Mouse (Mus musculus) adipocyte (in vitro differentiated cells): ENCODE measurements around the gene Klhl26.

ENCODE experiments used
- DNase-seq: peaks from one replicate; pipeline ENCODE4 v3.0.0-alpha.2; 2016; ENCODE audit warnings: low spot score

Klhl26 gene

DNA sequence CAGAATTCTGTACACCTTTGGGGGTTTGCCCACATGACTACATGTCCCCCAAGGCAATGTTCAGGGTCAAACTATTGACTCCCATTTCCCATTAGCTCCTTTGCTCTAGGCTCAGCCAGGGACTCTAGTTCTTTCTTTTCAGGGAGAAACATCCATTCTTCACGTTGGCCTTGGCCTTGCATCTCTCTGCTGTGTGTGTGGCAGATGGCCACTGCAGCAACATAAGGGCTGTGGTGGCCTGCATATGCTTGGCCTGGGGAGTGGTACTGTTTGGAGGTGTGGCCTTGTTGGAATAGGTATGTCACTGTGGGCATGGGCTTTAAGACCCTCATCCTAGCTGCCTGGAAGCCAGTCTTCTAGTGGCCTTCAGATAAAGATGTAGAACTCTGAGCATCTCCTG lies 30.8 kb downstream of the Klhl26 start:
- DNase-seq: no peak

DNA sequence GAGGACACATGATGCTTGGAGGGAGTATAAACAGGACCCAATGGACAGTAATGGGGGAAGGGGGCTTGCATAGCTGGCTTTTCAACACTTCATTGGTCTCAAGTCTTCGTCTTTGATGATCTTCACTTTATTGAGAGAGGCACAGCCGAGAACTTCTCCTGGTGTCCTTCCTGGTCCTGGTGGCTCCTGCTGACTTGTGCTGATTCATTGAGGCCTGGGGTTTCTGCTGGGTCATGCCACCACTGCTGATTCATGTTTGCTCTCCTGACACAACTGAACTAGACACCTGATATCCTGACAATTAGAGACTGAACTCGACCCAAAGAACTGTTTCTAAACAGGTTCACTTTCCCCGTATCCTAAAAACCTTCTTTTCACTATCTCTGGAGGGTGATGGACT lies 33.4 kb downstream of the Klhl26 start:
- DNase-seq: no peak

DNA sequence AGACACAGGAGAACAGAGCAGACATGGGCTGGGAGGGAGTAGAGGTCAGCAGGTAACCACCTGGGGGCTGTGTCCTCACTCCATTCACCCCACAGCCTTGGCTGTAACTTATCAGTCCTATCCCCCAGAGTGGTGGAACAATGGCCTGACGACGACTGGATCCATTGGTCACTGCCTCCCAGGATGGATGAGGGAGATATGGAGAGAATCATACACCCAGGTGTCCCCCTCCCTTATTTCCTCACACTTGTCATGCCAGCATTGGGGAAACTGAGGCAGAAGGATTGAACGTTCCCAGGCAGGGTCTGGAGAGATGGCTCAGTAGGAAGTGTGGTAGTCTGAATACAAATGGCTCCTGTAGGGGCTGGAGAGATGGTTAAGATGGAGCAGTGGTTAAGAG lies 35.2 kb downstream of the Klhl26 start:
- DNase-seq: no peak

GRCm38 (mm10) chr8:70440246-70440645 lies 36.5 kb downstream of the Klhl26 start:
- DNase-seq: no peak

GRCm38 (mm10) chr8:70439848-70440179 lies 37.0 kb downstream of the Klhl26 start:
- no peak for DNase-seq

GRCm38 (mm10) chr8:70439055-70439847 lies 37.5 kb downstream of the Klhl26 start, which contains the start of gene Crtc1:
Gene Crtc1, minus strand, starts transcription at chr8:70439579.
- DNase-seq: peak; percentile 98

GRCm38 (mm10) chr8:70438423-70438822 lies 38.3 kb downstream of the Klhl26 start:
- no peak for DNase-seq

DNA sequence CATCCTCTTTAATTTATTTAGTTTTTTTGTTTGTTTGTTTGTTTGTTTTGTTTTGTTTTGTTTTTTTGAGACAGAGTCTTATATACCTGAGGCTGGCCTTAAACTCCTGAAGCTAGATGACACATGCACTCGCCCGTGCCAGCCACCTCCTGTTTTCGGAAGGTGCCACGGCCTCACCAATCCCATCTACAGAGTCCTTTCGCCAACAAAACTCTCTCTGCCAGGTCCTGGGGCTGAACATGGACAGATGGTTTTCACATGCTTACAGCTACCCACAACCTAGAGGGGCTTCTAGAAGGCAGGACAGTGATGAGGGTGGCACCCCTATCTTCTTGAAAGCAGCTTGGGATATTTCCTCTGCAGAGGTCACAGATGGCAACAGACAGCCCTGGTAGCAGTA lies 41.6 kb downstream of the Klhl26 start:
- no peak for DNase-seq

GRCm38 (mm10) chr8:70432991-70433536 lies 43.7 kb downstream of the Klhl26 start:
- DNase-seq: no peak

DNA sequence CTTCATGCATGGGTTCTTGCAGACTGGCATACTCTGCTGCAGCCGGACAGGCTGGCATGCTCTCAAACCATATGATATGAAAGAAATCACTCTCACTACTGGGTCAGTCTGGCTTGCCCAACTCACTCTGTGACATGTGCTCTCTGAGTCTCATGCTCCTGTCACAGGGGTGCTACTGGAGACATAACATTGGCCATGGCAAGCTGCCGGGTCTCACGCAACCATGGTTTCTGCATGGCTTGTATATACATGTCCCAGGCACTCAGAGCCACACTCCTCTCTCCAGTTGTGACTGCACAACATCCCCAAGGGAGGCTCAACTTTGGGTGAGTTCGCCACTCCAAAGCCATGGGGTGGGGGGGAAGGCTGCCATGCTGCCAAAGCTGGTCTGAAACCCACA lies 45.6 kb downstream of the Klhl26 start:
- no peak for DNase-seq

DNA sequence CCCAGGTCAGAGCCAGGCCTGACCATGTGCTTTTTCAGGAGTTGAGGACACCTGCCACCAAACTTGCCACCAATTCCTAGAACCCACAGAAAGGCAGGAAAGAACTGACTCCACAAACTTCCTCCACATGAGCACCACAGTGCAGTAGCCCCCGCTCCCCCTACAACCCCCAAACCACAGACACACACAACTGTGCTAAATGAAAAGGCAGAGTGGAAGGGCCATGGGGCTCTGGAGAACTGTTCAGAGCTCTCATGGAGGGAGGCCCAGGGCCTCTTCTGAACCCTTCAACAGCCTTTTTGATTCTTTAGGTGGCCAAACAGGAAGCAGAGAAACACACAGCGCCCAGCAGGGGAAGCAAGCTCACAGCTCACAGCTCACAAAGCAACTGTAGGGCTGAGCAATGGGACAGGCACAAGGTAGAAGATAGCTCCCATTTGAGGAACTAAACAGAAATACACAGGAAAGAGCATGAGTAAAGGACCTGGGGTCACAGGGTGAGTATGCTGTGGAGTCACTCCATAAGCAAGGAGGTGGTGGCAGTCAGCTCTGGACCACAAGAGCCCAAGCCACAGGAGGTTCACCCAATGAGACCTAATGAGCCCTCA lies 50.4 kb downstream of the Klhl26 start:
- no peak for DNase-seq

DNA sequence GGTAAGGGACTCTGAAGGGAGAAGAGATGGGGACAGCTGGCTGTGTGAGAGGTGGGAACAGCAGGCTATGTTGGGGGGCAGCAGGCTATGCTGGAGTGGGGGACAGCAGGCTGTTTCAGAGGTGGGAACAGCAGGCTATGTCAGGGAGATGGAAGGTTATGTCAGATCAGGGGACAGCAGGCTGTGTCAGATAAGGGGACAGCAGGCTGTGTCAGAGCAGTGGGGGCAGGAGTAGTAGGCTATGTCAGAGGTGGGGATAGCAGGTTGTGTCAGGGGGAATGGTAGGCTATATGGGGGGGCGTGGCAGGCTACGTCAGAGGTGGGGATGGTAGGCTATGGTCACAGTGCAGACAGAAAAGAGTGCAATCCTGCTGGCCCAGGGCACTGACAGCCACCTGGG lies 54.0 kb downstream of the Klhl26 start:
- no peak for DNase-seq

GRCm38 (mm10) chr8:70421349-70422104 lies 55.2 kb downstream of the Klhl26 start:
- DNase-seq: no peak

GRCm38 (mm10) chr8:70419879-70420643 lies 56.7 kb downstream of the Klhl26 start:
- no peak for DNase-seq

DNA sequence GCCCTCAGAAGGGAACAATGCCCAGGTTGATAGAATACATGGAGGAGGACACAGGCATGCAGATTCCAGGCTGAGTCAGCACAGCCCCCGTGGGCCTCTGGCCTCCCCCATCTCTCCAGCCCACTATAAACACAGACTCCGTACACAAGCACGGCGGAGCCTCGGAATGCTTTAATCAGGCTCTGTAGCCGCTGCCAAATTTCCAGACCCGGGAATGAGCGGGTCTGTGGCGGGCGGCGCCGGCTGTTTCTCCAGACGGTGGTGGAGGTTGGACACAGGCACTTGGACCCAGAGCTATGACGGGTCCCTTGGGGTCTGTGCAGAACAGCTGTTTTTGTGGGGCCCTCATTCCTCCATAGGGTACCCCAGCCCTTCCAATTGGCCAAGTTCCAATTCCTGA lies 57.8 kb downstream of the Klhl26 start:
- DNase-seq: no peak

DNA sequence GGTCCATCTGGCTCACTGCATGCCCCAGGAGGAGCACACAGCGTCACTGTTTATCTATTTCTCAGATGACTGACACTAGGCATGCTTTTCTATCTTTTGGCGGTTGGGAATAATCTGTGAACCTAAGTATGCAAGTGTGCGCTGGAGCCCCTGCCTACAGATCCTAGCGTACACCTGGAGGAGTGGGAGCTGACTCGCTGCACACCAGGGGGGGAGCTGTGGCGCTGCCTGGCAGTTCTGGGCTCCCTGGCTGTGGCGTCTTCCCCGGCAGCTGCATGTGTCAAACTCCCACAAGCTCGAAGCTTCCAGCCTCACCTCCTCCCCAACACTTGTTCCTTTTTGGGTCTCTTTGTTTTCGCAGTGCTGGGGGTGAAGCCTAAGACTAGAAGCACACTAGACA lies 58.9 kb downstream of the Klhl26 start:
- no peak for DNase-seq

DNA sequence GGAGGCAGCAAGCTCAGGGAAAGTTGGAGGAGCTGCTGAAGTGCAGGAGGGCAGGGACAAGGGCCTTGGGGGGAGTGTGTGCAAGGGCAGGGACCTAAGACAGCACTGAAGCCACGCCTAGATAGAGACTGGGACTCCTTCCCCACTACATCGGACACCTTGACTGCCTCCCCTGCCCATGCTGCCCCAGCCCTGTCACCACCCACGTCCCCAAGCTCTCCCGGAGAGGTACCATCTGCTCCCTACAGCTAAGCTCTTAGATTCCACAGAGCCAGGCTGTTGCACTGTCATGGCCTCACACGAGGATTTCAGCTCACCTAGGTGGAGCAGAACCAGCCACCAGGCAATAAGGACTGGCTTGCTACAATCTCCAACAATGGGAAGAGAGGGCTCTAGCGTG lies 59.8 kb downstream of the Klhl26 start:
- no peak for DNase-seq

- no peak for DNase-seq
Measured at GRCm38 (mm10) chr8:70415540-70416451, 61.0 kb downstream of the Klhl26 start.

GRCm38 (mm10) chr8:70414310-70414946 lies 62.3 kb downstream of the Klhl26 start:
- no peak for DNase-seq

GRCm38 (mm10) chr8:70410281-70410680 lies 66.5 kb downstream of the Klhl26 start:
- DNase-seq: no peak
